Mouse (Mus musculus): ENCODE measurements around the gene Zfp202. TPM values are rescaled to one million over a fixed set of nuclear protein-coding genes. Genes with fewer than 3 reads are reported as not detected.
"Not testable (repeated sequence)": the region's sequence is repeated elsewhere in the genome, so short reads cannot be mapped to it uniquely, and the experiment has no call there.

Zfp202 gene
- polyA plus RNA-seq (2015; fragmentation: Nextera tagmentation; extraction: Ambion mirVana), result 11.2 TPM in 2 replicates

DNA sequence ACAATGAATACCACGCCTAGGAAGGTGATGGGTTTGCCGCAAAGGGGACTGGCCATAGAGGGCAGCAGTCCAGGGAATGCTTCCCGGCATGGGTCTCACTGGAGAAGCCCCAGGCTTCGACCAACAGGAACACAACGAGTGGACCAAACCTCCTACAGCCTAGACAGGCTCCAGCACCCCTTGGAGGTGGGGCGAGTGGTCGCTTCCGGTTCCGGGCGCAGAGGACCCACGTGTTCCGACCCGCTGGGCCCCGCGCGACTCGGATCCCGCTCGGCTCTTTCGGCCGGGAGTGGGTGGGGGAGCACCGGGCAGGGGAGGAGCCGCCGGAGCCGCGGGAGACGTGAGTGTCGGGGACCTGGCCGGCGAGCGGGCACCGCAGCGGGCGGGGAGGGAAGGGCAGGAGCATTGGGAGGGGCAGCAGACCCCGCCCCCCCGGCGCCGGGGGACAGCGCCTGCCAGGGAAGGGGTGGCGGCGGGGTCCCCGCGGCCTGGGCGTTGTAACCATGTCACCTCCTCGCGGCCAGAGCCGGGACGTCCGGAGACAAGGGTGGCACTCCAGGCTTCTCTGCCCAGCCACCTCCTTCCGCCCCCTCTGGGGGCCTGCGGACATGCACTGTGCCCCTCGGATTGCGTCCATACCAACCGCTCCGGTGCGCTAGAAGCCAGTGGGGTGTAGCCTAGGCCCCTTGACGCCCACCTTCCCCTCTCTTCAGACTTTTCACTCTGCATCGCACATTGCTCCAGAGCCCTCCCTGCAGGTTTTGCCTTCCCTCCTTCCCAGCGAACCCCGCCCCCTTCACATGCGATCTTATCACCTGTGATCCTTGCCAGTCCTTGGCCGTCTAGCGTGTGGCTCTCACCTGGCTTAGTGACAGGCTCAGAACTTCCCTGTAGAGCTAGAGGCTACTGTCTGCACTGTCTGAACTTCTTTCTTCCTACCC is at the start of gene Zfp202:
TSS of gene Zfp202 (plus strand) at position 219 of the 941 bp plus-strand sequence.
- WGBS, result under 1% methylated on average over 51 of the region's 63 CpGs
- peak within 1 kb of the TSS; percentile 81 for H3K4me2 ChIP-seq (ENCODE audit: low read length)
- H3K4me1 ChIP-seq (ENCODE audit: control insufficient read depth, insufficient read depth, low read depth, low read length), result peaks cover 14% of the 10 kb centered on the region
- no peaks in the 10 kb centered on the region for H3K36me3 ChIP-seq (ENCODE audit: control insufficient read depth, insufficient read depth, low read length)
- H3K27me3 ChIP-seq (replicated peaks; ENCODE audit: control insufficient read depth, insufficient read depth, low read length), result no peaks in the 10 kb centered on the region
- peak within 1 kb of the TSS; percentile 89 for H3K9ac ChIP-seq (ENCODE audit: low read depth, low read length)
- peak; percentile 99 for ATAC-seq
- H3K27ac ChIP-seq (ENCODE audit: low read depth, low read length), result peak within 1 kb of the TSS; percentile 80
- peak within 1 kb of the TSS; percentile 90 for H3K4me3 ChIP-seq (ENCODE audit: low read length)
- H3K9me3 ChIP-seq (ENCODE audit: control insufficient read depth, low read length), result no peaks in the 10 kb centered on the region

DNA sequence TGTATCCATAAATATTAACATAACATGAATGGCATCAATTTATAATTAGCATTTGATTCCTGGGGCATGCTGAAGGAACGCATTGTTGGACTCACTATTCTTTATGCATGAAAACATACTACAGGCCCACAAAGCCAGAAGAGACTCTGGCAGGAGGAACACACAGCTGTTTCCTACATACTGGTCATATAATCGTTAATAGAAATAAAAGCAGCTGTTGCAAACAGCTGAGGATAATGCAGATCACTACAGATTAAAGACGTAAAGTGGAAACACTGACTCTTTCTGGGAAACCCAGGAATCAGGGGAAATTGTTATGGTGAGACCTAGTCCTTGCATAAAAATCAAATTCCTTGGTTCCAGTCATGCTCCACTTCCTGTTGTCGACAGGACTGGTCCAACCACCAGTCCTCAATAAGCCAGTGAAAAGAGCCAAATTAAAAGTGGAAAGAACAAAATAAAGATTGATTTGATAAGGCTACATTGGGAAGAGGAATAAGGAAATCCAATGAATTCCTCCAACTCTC is 36.9 kb upstream of the Zfp202 start:
- no peak overlapping the region for H3K4me3 ChIP-seq (ENCODE audit: low read length)
- no peak overlapping the region for H3K4me2 ChIP-seq (ENCODE audit: low read length)
- WGBS, result 64% methylated on average over 4 of the region's 4 CpGs
- H3K36me3 ChIP-seq (ENCODE audit: control insufficient read depth, insufficient read depth, low read length), result no peaks in the 10 kb centered on the region
- H3K9ac ChIP-seq (ENCODE audit: low read depth, low read length), result no peak overlapping the region
- H3K4me1 ChIP-seq (ENCODE audit: control insufficient read depth, insufficient read depth, low read depth, low read length), result no peaks in the 10 kb centered on the region
- no peak overlapping the region for H3K27ac ChIP-seq (ENCODE audit: low read depth, low read length)
- no peaks in the 10 kb centered on the region for H3K9me3 ChIP-seq (ENCODE audit: control insufficient read depth, low read length)
- no peak for ATAC-seq
- no peaks in the 10 kb centered on the region for H3K27me3 ChIP-seq (replicated peaks; ENCODE audit: control insufficient read depth, insufficient read depth, low read length)

DNA sequence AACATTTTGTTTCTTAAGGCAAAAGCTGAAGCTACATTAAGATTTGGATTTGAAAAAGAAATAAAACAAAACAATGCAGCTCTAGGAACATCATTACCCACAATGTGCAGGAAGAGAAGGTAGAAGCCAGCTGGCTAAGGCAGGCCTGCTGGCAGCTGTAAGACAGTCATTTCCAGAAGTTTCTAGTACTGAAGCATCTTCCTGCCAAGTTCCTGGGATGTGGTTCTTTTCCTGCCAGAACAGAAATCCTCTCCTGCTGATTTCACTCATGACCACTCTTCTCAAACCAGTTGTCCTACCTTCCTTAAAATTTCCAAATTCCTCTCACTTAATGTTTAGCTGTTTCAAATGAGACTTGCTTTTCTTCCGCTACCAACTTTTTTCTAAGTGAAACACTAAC is 25.7 kb upstream of the Zfp202 start:
- Histone ChIP-seq H3K4me1 (ENCODE audit: control insufficient read depth, insufficient read depth, low read depth, low read length) (no peaks in the 10 kb centered on the region), H3K27me3 (replicated peaks; ENCODE audit: control insufficient read depth, insufficient read depth, low read length) (no peaks in the 10 kb centered on the region), H3K4me2 (ENCODE audit: low read length) (no peak overlapping the region), H3K27ac (ENCODE audit: low read depth, low read length) (no peak overlapping the region), H3K9me3 (ENCODE audit: control insufficient read depth, low read length) (no peaks in the 10 kb centered on the region), H3K9ac (ENCODE audit: low read depth, low read length) (no peak overlapping the region), H3K4me3 (ENCODE audit: low read length) (no peak overlapping the region), H3K36me3 (ENCODE audit: control insufficient read depth, insufficient read depth, low read length) (no peaks in the 10 kb centered on the region)
- no peak for ATAC-seq
- WGBS, result 95% methylated on average over 1 of the region's 1 CpGs

DNA sequence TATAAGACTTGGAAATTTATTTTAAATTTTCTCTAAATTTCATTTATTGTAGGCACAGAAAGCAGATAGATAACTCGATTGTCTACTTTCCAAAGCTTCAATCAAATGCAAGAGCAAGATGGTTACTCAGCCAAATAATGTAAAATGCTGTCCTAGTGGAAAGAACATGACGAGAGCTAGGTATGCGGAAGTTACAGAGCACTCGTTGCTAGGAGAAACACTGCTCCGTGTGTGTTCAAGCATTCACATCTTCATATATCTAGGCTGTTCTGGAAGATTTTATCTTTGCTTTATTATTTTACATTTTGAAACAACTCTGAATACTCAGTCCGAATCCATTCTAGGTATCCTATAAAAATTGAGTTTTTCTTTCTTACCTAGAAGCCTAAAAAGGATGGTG is 15.1 kb upstream of the Zfp202 start:
- H3K4me3 ChIP-seq (ENCODE audit: low read length), result no peak overlapping the region
- WGBS, result 79% methylated on average over 6 of the region's 6 CpGs
- no peaks in the 10 kb centered on the region for H3K9me3 ChIP-seq (ENCODE audit: control insufficient read depth, low read length)
- no peaks in the 10 kb centered on the region for H3K4me1 ChIP-seq (ENCODE audit: control insufficient read depth, insufficient read depth, low read depth, low read length)
- no peak overlapping the region for H3K9ac ChIP-seq (ENCODE audit: low read depth, low read length)
- H3K27ac ChIP-seq (ENCODE audit: low read depth, low read length), result no peak overlapping the region
- H3K27me3 ChIP-seq (replicated peaks; ENCODE audit: control insufficient read depth, insufficient read depth, low read length), result no peaks in the 10 kb centered on the region
- no peak overlapping the region for H3K4me2 ChIP-seq (ENCODE audit: low read length)
- H3K36me3 ChIP-seq (ENCODE audit: control insufficient read depth, insufficient read depth, low read length), result no peaks in the 10 kb centered on the region
- ATAC-seq, result no peak

DNA sequence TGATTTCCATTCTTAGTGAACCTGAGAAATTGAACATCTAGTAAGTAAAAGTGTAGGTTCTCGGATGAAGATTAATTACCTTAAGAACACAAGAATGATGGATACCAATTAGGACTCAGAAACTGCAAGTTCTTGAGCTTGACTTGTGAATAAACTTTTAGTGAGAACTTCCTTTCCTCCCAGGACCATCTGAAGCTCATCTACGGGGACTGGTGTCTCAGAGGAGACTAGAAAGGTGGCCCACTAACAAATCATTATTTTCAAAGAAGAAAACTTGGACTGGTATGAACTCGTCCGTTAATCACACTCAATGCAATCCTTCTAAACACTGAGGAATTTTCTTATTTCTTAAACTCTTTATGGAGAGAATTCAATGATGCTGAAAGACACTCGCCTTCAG is 11.5 kb upstream of the Zfp202 start, which contains the start of gene Olfr986:
TSS of gene Olfr986 (plus strand) at position 301 of the 400 bp plus-strand sequence.
- Histone ChIP-seq H3K27ac (ENCODE audit: low read depth, low read length) (no peak within 1 kb of the TSS), H3K9me3 (ENCODE audit: control insufficient read depth, low read length) (no peaks in the 10 kb centered on the region), H3K36me3 (ENCODE audit: control insufficient read depth, insufficient read depth, low read length) (no peaks in the 10 kb centered on the region), H3K4me3 (ENCODE audit: low read length) (no peak within 1 kb of the TSS), H3K4me2 (ENCODE audit: low read length) (no peak within 1 kb of the TSS), H3K27me3 (replicated peaks; ENCODE audit: control insufficient read depth, insufficient read depth, low read length) (no peaks in the 10 kb centered on the region), H3K9ac (ENCODE audit: low read depth, low read length) (no peak within 1 kb of the TSS), H3K4me1 (ENCODE audit: control insufficient read depth, insufficient read depth, low read depth, low read length) (no peaks in the 10 kb centered on the region)
- WGBS, result 87% methylated on average over 5 of the region's 5 CpGs
- no peak for ATAC-seq

DNA sequence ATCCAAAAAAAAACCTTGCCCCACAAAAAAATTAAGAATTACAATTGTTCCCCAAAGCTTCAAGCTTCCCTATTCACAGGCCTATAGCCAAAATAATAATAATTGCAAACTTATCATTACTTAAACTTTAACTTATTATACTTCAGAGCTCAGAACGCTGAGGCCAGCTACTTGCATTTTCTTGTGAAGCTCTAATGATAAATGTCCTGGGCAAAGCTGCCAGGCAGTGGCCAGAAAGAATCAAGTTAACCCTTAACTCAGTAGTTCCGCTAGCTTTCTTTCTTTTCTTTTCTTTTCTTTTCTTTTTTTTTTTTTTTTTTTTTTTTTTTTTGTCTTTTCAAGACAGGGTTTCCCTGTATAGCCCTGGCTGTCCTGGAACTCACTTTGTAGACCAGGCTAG is 7.0 kb upstream of the Zfp202 start:
- not testable (repeated sequence) for H3K4me2 ChIP-seq (ENCODE audit: low read length); H3K36me3 ChIP-seq (ENCODE audit: control insufficient read depth, insufficient read depth, low read length); H3K9me3 ChIP-seq (ENCODE audit: control insufficient read depth, low read length); H3K4me1 ChIP-seq (ENCODE audit: control insufficient read depth, insufficient read depth, low read depth, low read length); H3K9ac ChIP-seq (ENCODE audit: low read depth, low read length); H3K4me3 ChIP-seq (ENCODE audit: low read length); H3K27me3 ChIP-seq (replicated peaks; ENCODE audit: control insufficient read depth, insufficient read depth, low read length); H3K27ac ChIP-seq (ENCODE audit: low read depth, low read length); ATAC-seq
- 70% methylated on average over 2 of the region's 2 CpGs for WGBS

DNA sequence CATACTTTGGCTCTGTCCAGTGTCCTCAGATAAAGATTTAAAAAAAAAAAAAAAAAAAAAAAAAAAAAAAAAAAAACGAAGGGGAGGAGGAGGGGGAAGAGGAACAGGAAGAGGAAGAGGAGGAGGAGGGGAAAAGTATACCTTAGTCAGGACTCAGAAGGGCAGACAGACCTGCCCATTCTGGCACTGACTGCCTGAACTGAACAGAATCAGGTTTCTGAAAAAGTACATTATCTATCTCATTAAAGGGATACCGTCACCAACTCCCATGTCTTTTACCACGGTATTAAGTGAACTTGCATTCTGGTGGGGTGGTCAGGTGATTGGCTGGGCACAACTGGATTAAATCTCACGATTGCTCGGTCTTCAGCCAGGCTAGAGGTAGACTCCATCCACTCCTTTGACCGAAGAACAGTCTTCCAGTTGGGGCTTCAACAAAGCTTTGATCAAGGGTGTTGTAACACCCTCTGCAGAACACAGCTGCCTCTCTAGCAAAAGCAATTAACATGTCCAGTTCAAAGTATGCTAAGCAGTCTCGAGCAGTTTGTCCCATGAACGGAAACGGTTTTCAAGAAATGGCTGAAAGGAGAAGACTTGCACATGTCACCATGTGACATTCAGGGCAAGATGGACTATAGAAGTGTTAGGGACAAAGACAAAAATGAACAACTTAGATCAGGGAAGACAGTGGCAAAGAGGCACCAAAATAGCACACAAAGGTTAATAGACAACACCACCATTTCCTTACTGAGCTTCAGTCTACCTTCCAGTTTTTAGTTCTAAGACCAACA is 835 bp upstream of the Zfp202 start:
- ATAC-seq, result no peak
- H3K36me3 ChIP-seq (ENCODE audit: control insufficient read depth, insufficient read depth, low read length), result no peaks in the 10 kb centered on the region
- peak overlapping the region; percentile 81 for H3K4me2 ChIP-seq (ENCODE audit: low read length)
- peaks cover 14% of the 10 kb centered on the region for H3K4me1 ChIP-seq (ENCODE audit: control insufficient read depth, insufficient read depth, low read depth, low read length)
- no peaks in the 10 kb centered on the region for H3K9me3 ChIP-seq (ENCODE audit: control insufficient read depth, low read length)
- peak overlapping the region; percentile 89 for H3K9ac ChIP-seq (ENCODE audit: low read depth, low read length)
- no peaks in the 10 kb centered on the region for H3K27me3 ChIP-seq (replicated peaks; ENCODE audit: control insufficient read depth, insufficient read depth, low read length)
- peak overlapping the region; percentile 80 for H3K27ac ChIP-seq (ENCODE audit: low read depth, low read length)
- peak overlapping the region; percentile 90 for H3K4me3 ChIP-seq (ENCODE audit: low read length)
- WGBS, result 93% methylated on average over 9 of the region's 9 CpGs

DNA sequence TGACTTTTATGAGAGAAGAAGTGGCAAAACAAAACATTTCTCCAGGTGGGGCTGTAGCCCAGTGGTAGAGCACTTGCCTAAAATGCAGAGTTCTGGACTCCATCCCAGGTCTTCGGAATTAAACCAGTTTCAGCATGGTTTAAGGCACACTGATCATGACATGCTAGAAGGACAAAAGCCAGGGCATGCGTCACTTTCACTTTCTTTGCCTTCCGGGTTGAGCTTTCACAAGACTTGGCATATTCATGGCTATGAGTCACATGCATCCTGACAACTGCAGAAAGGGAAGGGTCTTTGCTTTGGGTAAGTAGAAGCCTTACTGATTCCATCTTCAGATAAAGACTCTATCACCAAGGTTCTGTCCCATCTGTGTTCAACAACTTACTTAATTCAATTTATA is 3.9 kb downstream of the Zfp202 start:
- Histone ChIP-seq H3K27ac (ENCODE audit: low read depth, low read length) (no peak overlapping the region), H3K4me2 (ENCODE audit: low read length) (no peak overlapping the region), H3K4me3 (ENCODE audit: low read length) (no peak overlapping the region), H3K9ac (ENCODE audit: low read depth, low read length) (no peak overlapping the region), H3K36me3 (ENCODE audit: control insufficient read depth, insufficient read depth, low read length) (no peaks in the 10 kb centered on the region), H3K9me3 (ENCODE audit: control insufficient read depth, low read length) (no peaks in the 10 kb centered on the region), H3K4me1 (ENCODE audit: control insufficient read depth, insufficient read depth, low read depth, low read length) (peaks cover 14% of the 10 kb centered on the region), H3K27me3 (replicated peaks; ENCODE audit: control insufficient read depth, insufficient read depth, low read length) (no peaks in the 10 kb centered on the region)
- 93% methylated on average over 3 of the region's 3 CpGs for WGBS
- no peak for ATAC-seq

DNA sequence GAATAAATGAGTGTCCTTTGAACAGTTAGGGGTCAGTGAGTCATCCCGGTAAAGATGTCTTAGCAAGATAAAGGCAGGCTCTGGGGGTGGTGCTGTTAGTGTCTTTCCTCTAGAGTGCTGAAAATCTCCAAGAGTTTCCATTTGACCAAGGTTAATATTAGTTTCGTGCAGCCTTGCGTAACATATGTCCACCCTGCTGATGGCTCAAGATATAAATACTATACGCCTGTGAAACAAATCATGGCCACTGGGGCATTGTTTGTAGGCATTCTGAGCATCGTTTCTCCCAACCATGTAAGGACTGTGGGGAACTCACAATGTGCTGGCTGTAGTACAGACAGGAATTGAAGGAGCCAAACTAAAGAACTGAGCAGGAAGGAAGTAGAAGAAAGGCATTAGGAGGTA is 14.4 kb downstream of the Zfp202 start:
- Histone ChIP-seq H3K4me2 (ENCODE audit: low read length) (no peak overlapping the region), H3K9ac (ENCODE audit: low read depth, low read length) (no peak overlapping the region), H3K27ac (ENCODE audit: low read depth, low read length) (no peak overlapping the region), H3K27me3 (replicated peaks; ENCODE audit: control insufficient read depth, insufficient read depth, low read length) (no peaks in the 10 kb centered on the region), H3K4me1 (ENCODE audit: control insufficient read depth, insufficient read depth, low read depth, low read length) (no peaks in the 10 kb centered on the region), H3K36me3 (ENCODE audit: control insufficient read depth, insufficient read depth, low read length) (peaks cover 40% of the 10 kb centered on the region), H3K9me3 (ENCODE audit: control insufficient read depth, low read length) (no peaks in the 10 kb centered on the region), H3K4me3 (ENCODE audit: low read length) (no peak overlapping the region)
- no peak for ATAC-seq
- WGBS, result 76% methylated on average over 5 of the region's 5 CpGs
